Mouse (Mus musculus) adrenal gland, adult 10 weeks (tissue): ENCODE results near the gene Uba2. TPM values are rescaled to one million over a fixed set of nuclear protein-coding genes. Genes with fewer than 3 reads are reported as not detected.

Source experiments
- polyA plus RNA-seq: library from polyadenylated mRNA; stranded (reverse); fragments of 350-450 nt; fragmentation: Illumina TruSeq; extraction: RNeasy Lipid Tissue Mini Kit (QIAGEN cat#74804); gene quantifications from one replicate; pipeline ENCODE4 v1.2.3, GENCODE M21; 2014; ENCODE audit warnings: low read depth, low replicate concordance

Gene Uba2
- polyA plus RNA-seq, result 102 TPM

DNA sequence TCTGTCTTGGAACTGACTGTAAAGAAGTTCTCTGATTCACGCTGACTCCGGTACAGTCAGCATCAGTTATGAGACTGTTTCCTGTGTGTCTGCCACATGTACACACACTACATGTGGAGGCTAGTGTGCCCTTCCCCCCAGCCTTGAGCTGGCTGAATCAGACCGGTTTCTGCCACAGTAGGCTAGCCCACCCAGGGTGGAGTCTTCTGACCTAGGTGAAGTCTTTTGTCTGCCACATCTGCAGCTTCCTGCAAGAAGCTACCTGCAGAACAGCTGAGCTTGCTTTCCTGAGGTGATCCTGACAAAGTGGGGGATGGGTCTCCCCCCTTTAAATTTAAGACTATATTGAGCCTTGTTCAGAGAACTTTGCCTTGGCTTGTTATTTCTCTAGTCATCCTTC, at the start of gene Uba2:
Gene Uba2, minus strand, starts transcription at position 146 of the 400 bp plus-strand sequence.

DNA sequence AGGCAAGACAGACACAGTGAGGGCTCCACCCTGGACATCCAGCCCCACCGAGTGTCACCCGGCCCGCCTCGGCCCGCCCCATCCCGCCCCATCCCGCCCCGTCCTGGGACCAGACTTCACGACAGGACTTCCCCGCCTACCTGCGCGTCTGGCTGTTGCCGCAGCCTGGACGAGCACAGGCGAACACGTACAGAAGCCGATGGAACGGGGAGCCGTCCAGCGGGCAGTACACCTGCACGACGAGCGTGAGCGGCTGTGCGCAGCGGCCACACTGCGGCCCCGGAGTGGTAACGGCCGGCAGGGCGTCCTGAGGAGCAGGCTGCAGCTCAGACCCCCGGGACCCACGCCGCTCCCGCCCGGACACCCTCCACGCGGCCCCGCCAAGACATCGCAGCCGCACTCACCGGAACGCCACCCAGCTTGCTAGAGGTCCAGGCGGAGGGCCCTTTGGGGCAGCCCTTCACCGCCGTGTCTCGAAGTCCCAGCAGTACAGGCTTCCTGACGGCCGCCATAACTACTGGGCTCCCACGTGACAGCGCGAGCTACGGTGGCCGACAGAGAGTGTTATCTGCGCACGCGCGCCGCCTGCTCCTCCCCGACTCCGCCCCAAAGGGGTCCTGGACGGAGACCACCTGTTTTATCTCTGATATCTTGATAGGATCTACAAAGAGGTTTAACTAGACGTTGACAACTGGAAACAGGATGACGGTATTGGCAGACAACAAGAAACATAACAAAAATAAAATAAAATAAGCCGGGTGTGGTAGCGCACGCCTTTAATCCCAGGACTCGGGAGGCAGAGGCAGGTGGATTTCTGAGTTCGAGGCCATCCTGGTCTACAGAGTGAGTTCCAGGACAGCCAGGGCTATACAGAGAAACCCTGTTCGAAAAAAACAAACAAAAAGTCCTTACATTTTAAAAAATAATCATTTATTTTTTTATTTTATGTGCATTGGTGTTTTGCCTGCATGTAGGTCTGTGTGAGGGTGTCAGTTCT, 27.0 kb upstream of the Uba2 start, which contains the start of gene Pdcd2l:
Gene Pdcd2l, minus strand, starts transcription at position 530 of the 997 bp plus-strand sequence.

DNA sequence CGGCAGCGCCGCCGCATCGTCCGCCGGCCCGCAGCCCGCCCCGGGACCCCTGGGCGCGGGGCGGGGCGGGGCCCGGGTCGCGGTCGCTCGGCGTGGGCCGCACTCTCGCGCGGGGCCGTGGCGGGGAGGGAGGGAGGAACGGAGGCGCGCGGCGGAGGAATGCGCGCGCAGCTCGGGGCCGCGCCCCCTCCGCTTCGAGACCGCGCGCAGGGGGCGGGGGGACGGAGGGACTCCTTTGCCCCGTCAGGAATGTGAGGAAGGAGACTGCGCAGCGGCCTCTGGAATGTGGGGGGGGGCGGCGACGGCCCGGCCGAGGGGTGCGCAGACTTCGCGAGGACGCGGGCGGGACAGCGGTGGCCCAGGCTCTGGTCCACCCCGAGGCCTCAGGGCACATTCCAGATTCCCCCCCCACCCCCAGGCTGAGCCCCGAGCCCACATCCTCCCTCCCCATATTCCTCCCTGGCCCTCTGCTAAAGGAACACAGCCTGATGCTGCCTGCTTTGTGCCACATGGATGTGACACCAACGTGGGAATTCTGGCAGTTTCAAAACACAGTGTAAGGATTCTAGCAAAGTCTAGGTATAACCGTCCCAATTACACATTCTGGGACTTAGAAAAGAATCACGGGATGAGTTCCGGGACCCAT, 36.2 kb downstream of the Uba2 start, which contains the start of gene Wtip:
Gene Wtip, minus strand, starts transcription at position 152 of the 646 bp plus-strand sequence.

DNA sequence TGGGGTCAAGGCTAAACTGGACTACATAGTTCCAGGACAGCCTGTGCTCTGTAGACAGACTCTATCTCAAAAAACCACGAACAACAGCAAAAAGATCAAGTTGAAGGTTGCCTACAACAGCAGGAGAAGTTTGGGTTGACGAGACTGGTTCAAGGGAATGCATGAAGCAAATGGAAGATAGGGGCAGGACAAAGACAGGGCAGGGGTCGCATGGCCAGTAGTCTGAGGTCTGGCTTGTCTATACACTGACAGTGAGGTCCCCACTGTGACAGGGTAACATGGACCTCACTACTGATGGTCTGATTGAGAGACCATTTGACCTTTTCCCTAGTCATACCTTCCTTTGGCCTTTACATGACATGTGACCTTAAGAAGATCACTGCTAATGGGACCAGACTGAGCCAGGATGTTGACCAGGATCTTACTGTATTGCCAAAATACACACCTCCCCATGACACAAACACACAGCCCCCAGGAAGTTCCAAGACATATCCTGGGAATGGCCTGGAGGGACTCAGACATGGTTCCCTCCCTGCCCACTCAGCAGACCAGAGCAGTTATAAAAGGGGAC, 74.4 kb downstream of the Uba2 start, which contains the start of gene Scgb1b30:
Gene Scgb1b30, plus strand, starts transcription at position 521 of the 571 bp plus-strand sequence.

Other genes with a start within 250 kb of the Uba2 start
- gene Scgb2b26, start 224.6 kb downstream of the Uba2 start, polyA plus RNA-seq, result not detected
- gene Scgb2b27, start 155.7 kb downstream of the Uba2 start, polyA plus RNA-seq, result not detected
- gene Scgb1b27, start 148.1 kb downstream of the Uba2 start, polyA plus RNA-seq, result not detected
- not detected for gene Scgb1b30, start 74.2 kb downstream of the Uba2 start, polyA plus RNA-seq
- 0.70 TPM for gene Wtip, start 36.3 kb downstream of the Uba2 start, polyA plus RNA-seq
- gene Pdcd2l, start 27.1 kb upstream of the Uba2 start, polyA plus RNA-seq, result 4.0 TPM
- 34.3 TPM for gene Gpi1, start 60.7 kb upstream of the Uba2 start, polyA plus RNA-seq
- not detected for gene Gm6096, start 81.4 kb upstream of the Uba2 start, polyA plus RNA-seq
- gene 4931406P16Rik, start 144.0 kb upstream of the Uba2 start, polyA plus RNA-seq, result 92.0 TPM
- 152 TPM for gene Lsm14a, start 223.7 kb upstream of the Uba2 start, polyA plus RNA-seq